Comparison of ENCODE assay signal across 7 mouse cellular contexts in the genomic region with DNA sequence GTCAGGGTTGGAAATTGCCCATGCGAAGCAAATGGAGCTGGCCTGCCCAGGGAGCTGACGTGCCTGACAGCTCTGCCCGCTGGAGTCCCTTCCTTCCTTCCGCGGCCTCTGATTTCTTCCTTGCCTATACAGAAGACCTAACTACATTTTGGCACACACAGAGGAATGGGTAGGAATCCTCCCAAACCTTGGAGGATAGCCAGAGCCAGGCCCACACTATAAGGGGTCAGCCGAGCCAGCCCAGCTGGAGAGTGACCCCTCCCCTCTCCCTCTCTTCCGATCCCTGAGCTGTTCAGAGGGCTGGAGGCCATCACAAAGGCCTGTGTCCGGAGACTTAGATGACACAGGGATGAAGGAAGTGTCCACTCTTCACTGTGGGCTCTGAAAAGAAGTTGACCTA. TPM values are rescaled to one million over a fixed set of nuclear protein-coding genes. Genes with fewer than 3 reads are reported as not detected.
A peak's percentile ranks its signal among the peaks of the same experiment; 100 is the strongest.
DNase-seq lines count a peak whose midpoint lies in the region; ATAC-seq and TF ChIP-seq lines count a peak whose summit lies in the region.

No protein-coding gene starts in this region.

- WGBS in heart, embryonic 13.5 days: 12% methylated on average over 8 of the region's 8 CpGs
- WGBS in midbrain, embryonic 16.5 days: 10% methylated on average over 8 of the region's 8 CpGs

- peak overlapping the region; percentile 85 for H3K4me3 ChIP-seq in E14TG2a.4 (replicated peaks; ENCODE audit: low read length)
- H3K4me3 ChIP-seq in brown adipose tissue, adult 24 weeks (ENCODE audit: insufficient read depth, low read depth, low read length): peak overlapping the region; percentile 63
- peak overlapping the region; percentile 68 for H3K4me3 ChIP-seq in heart, embryonic 13.5 days
- peak overlapping the region; percentile 86 for H3K4me3 ChIP-seq in midbrain, embryonic 16.5 days (ENCODE audit: low read depth, low read length)

- peak overlapping the region; percentile 77 for H3K9ac ChIP-seq in heart, embryonic 13.5 days
- peak overlapping the region; percentile 86; the same call in 1 of the 2 replicates for H3K9ac ChIP-seq in midbrain, embryonic 16.5 days (ENCODE audit: low read depth, low read length)

- H3K4me2 ChIP-seq in heart, embryonic 13.5 days: peak overlapping the region; percentile 99
- H3K4me2 ChIP-seq in midbrain, embryonic 16.5 days (ENCODE audit: low read length): peak overlapping the region; percentile 96

- H3K27ac ChIP-seq in brown adipose tissue, adult 24 weeks (replicated peaks; ENCODE audit: low read depth, low read length): no peak overlapping the region
- no peak overlapping the region for H3K27ac ChIP-seq in heart, embryonic 13.5 days (replicated peaks)
- H3K27ac ChIP-seq in midbrain, embryonic 16.5 days (ENCODE audit: low read length): peak overlapping the region; percentile 88

- H3K27me3 ChIP-seq in E14TG2a.4 (ENCODE audit: insufficient read depth, low read length): peaks cover 86% of the 10 kb centered on the region
- H3K27me3 ChIP-seq in heart, embryonic 13.5 days (replicated peaks): peaks cover 88% of the 10 kb centered on the region
- H3K27me3 ChIP-seq in midbrain, embryonic 16.5 days (ENCODE audit: control insufficient read depth, insufficient read depth, low read depth, low read length): no peaks in the 10 kb centered on the region; the same call in 1 of the 2 replicates

- no peaks in the 10 kb centered on the region for H3K9me3 ChIP-seq in E14TG2a.4 (ENCODE audit: low read length)
- H3K9me3 ChIP-seq in heart, embryonic 13.5 days: no peaks in the 10 kb centered on the region
- H3K9me3 ChIP-seq in midbrain, embryonic 16.5 days (replicated peaks; ENCODE audit: control insufficient read depth, low read length, poor library complexity, severe bottlenecking): no peaks in the 10 kb centered on the region

- peaks cover 17% of the 10 kb centered on the region for H3K4me1 ChIP-seq in E14TG2a.4 (replicated peaks; ENCODE audit: low read depth, low read length)
- H3K4me1 ChIP-seq in brown adipose tissue, adult 24 weeks (ENCODE audit: control insufficient read depth, insufficient read depth, insufficient read length, low read length): no peaks in the 10 kb centered on the region
- peaks cover 8% of the 10 kb centered on the region for H3K4me1 ChIP-seq in heart, embryonic 13.5 days
- peaks cover 22% of the 10 kb centered on the region for H3K4me1 ChIP-seq in midbrain, embryonic 16.5 days (ENCODE audit: control insufficient read depth, insufficient read depth, low read length)

- peak; percentile 64; the same call in 1 of the 2 replicates for ATAC-seq in heart, embryonic 13.5 days (ENCODE audit: extremely low read depth, insufficient number of reproducible peaks, low FRiP score, low TSS enrichment)
- peak; percentile 44 for ATAC-seq in midbrain, embryonic 16.5 days

- H3K36me3 ChIP-seq in E14TG2a.4 (ENCODE audit: insufficient read depth, low read length): no peaks in the 10 kb centered on the region
- H3K36me3 ChIP-seq in heart, embryonic 13.5 days: no peaks in the 10 kb centered on the region
- no peaks in the 10 kb centered on the region for H3K36me3 ChIP-seq in midbrain, embryonic 16.5 days (ENCODE audit: control insufficient read depth, insufficient read depth, low read length)

- TF ChIP-seq CTCF in E14TG2a.4 (conservative IDR thresholded peaks at IDR 0.05; ENCODE audit: low read length): no peak

- DNase-seq in kidney, postnatal 14 days: peak; percentile 20
- no peak for DNase-seq in layer of hippocampus, adult 18-20 months (ENCODE audit: low spot score in 2 of 2)
- DNase-seq in frontal cortex, postnatal 36 days (ENCODE audit: low spot score in 2 of 2): no peak

RNA-seq across cellular contexts. Expression of a gene that starts 0.5 kb away (rescaled TPM):
- polyA plus RNA-seq in brown adipose tissue, adult 24 weeks (2012; ENCODE audit: insufficient read depth, insufficient read length, missing spikeins): 0.50 TPM in 1 of 2 replicates, not detected in the other
- polyA plus RNA-seq in heart, embryonic 13.5 days (2015; fragmentation: Nextera tagmentation; extraction: Ambion mirVana): 1.3 and 1.4 TPM in 2 replicates
- 60.1 and 63.4 TPM in 2 replicates for polyA plus RNA-seq in midbrain, embryonic 16.5 days (2015; fragmentation: Nextera tagmentation; extraction: Ambion mirVana)
- total RNA-seq in layer of hippocampus, adult 18-20 months (2021): 10 to 100 TPM in 1 of 2 experiments, 1 to 10 TPM in 1; 8.7 to 10.3 TPM

Comparison
In these comparisons a context has a peak if more than half of its experiments do, and no peak if none do; other contexts are left out.
1. RNA of a gene that starts 0.5 kb away (polyA plus RNA-seq): 60.1 to 63.4 TPM in midbrain, embryonic 16.5 days; 1.3 to 1.4 TPM in heart, embryonic 13.5 days and 0.50 TPM in brown adipose tissue, adult 24 weeks; every median in the first group is over 10 times any median in the second.
2. Peak in every context shown above with its lines, with median percentiles within 50 percentile points of each other: H3K4me3 ChIP-seq.